Mouse (Mus musculus) layer of hippocampus, adult 8-10 months (tissue): ENCODE results near the gene Stfa2l1. TPM values are rescaled to one million over a fixed set of nuclear protein-coding genes. Genes with fewer than 3 reads are reported as not detected.
"Not testable (repeated sequence)": the region's sequence is repeated elsewhere in the genome, so short reads cannot be mapped to it uniquely, and the experiment has no call there.

ENCODE experiments used
- DNase-seq, 2 experiments: peaks; one replicate each; pipeline ENCODE4 v3.0.0; 2022; ENCODE audit warnings: low spot score in 2 of 2
- total RNA-seq, 4 experiments: library from RNA; stranded (reverse); gene quantifications; 2 replicates each; pipeline ENCODE4 v1.2.4; 2022

Stfa2l1 gene
- total RNA-seq: not detected

GRCm38 (mm10) chr16:36156402-36156975, at the start of gene Stfa2l1:
Stfa2l1 (plus strand) TSS chr16:36156811.
- no peak for DNase-seq

DNA sequence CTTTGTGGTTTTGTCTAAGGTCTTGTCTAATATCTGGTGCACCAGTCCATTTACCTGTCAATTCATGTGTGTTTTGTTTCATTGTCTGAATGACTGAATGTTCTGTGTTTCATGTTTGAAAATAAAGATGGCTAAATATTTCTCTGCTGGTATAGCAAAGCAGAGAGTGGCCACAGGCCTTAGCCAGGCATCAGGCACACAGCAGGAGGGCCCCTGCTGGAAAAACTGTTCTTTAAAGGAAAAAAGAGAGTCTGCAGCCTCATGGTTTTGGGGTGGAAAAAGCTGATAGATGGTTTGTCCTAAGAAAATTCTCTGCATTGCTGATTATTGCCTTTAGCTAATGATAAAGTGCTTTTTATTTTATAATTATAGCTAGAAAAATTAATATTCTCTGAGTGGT, 45.1 kb upstream of the Stfa2l1 start:
- DNase-seq: not testable (repeated sequence)

DNA sequence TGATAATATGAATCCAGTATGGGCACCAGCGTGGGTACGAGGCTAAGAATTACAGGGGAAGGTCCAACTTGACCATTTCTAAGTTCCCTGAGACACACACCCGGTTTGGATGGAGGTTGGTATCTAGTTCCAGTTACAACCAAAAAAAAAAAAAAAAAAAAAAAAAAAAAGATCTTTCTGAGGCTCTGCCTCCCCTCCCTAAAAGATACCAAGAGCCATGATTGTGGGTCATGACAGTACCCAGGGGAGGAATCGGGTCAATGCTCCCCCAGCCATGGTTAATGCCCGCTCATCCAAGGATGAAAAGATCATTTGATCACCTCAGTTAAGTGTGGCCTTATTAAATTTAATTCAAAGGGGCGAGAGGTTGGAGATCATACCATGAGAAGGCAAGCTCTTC, 40.9 kb upstream of the Stfa2l1 start:
- DNase-seq: not testable (repeated sequence)

GRCm38 (mm10) chr16:36128092-36128491, 28.5 kb upstream of the Stfa2l1 start:
- DNase-seq: no peak

- DNase-seq: no peak
These were observed 25.5 kb upstream of the Stfa2l1 start, which contains the start of gene Csta1 for GRCm38 (mm10) chr16:36131141-36131540. Csta1 (minus strand) TSS chr16:36131241.

DNA sequence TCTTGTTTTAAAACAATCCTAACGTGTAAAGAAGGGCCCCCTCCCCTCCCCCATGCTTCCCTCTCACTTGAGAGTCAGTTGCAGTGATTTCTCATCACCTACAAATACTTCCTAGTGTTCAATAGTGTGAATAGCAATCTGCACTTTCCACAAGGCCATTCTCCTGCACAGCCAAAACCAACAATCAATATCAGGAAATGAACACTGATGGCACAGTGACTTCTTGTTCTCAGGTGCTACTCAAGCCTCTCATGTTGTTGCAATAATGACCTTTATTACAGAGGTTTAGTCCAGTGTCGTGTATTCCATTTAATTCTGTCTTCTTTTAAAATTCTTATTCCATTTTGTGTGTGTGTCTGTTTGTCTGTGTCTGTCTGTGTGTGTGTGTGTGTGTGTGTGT, 18.4 kb upstream of the Stfa2l1 start:
- DNase-seq: no peak

- not testable (repeated sequence) for DNase-seq
These were observed 11.2 kb downstream of the Stfa2l1 start for GRCm38 (mm10) chr16:36167841-36168240.

GRCm38 (mm10) chr16:36176108-36176507, 19.5 kb downstream of the Stfa2l1 start:
- DNase-seq: no peak

- DNase-seq: no peak
These were observed 23.3 kb downstream of the Stfa2l1 start for GRCm38 (mm10) chr16:36179910-36180309.

GRCm38 (mm10) chr16:36183912-36184311, 27.3 kb downstream of the Stfa2l1 start, which contains the start of gene Gm5483:
Gm5483 (plus strand) TSS chr16:36184212.
- not testable (repeated sequence) for DNase-seq

- no peak for DNase-seq
These were observed 42.6 kb downstream of the Stfa2l1 start for GRCm38 (mm10) chr16:36199226-36199625.

- no peak for DNase-seq
These were observed 47.2 kb downstream of the Stfa2l1 start for GRCm38 (mm10) chr16:36203846-36204245.

- not testable (repeated sequence) for DNase-seq
These were observed 49.1 kb downstream of the Stfa2l1 start for GRCm38 (mm10) chr16:36205684-36206083.

DNA sequence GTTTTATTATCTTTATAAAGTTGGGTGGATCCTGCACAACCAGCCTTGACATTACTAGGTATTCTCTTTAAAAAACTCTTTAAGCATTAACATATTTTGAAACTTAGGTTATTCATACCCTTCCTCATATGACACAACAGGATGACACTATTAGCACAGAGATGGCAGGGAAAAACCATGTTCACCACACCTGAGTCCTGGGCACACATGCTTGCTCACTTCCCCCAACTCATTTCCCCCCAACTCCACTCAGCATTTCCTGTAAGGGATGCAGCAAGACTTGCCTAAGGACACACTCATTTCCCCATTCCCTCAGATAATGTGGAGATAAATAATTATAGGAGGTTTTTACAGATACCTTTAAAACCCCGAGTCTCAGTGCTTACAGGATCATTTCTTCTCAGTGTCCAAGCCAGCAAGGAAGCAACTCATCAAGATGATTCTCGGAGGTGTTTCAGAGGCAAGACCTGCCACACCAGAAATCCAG, 53.4 kb downstream of the Stfa2l1 start, which contains the start of gene Gm5416:
Gm5416 (plus strand) TSS at position 437 of the 487 bp plus-strand sequence.
- DNase-seq: no peak

Other genes starting within 250 kb of the Stfa2l1 start
- gene Parp9, start 218.3 kb upstream of the Stfa2l1 start, total RNA-seq: 1 to 10 TPM; 2.8 to 9.4 (median 5.6) TPM
- 1 to 10 TPM; 4.5 to 7.6 (median 6.3) TPM for gene Dtx3l, start 217.7 kb upstream of the Stfa2l1 start, total RNA-seq
- gene Kpna1, start 178.1 kb upstream of the Stfa2l1 start, total RNA-seq: 100 to 1,000 TPM; 110 to 152 (median 124) TPM
- 1 to 10 TPM; 4.4 to 6.3 (median 4.9) TPM for gene Wdr5b, start 115.6 kb upstream of the Stfa2l1 start, total RNA-seq
- gene Fam162a, start 85.2 kb upstream of the Stfa2l1 start, total RNA-seq: 10 to 100 TPM; 79.8 to 84.1 (median 82.1) TPM
- gene Ccdc58, start 85.1 kb upstream of the Stfa2l1 start, total RNA-seq: 10 to 100 TPM; 19.7 to 30.9 (median 27.3) TPM
- gene Csta1, start 25.6 kb upstream of the Stfa2l1 start, total RNA-seq: not detected
- not detected for gene Gm5483, start 27.4 kb downstream of the Stfa2l1 start, total RNA-seq
- gene Gm5416, start 53.6 kb downstream of the Stfa2l1 start, total RNA-seq: not detected
- not detected for gene 2010005H15Rik, start 64.7 kb downstream of the Stfa2l1 start, total RNA-seq
- gene Stfa1, start 120.1 kb downstream of the Stfa2l1 start, total RNA-seq: not detected
- not detected for gene BC117090, start 177.5 kb downstream of the Stfa2l1 start, total RNA-seq
- not detected for gene BC100530, start 210.9 kb downstream of the Stfa2l1 start, total RNA-seq